Mouse (Mus musculus): ENCODE measurements around the gene Vat1.
"Not testable (repeated sequence)": the region's sequence is repeated elsewhere in the genome, so short reads cannot be mapped to it uniquely, and the experiment has no call there.

The Vat1 gene

GRCm38 (mm10) chr11:101465101-101465868, 745 bp downstream of the Vat1 start:
- DNase-seq: peak; percentile 74

GRCm38 (mm10) chr11:101464211-101465100, 1.6 kb downstream of the Vat1 start, which contains the start of gene Rnd2:
Rnd2 (plus strand) TSS chr11:101464999.
- DNase-seq: peak; percentile 59

- DNase-seq: no peak
Measured at GRCm38 (mm10) chr11:101462583-101463440, 3.2 kb downstream of the Vat1 start.

GRCm38 (mm10) chr11:101462141-101462540, 3.9 kb downstream of the Vat1 start:
- DNase-seq: no peak

GRCm38 (mm10) chr11:101460321-101460720, 5.7 kb downstream of the Vat1 start:
- no peak for DNase-seq

- DNase-seq: no peak
Measured at GRCm38 (mm10) chr11:101459716-101460115, 6.3 kb downstream of the Vat1 start.

- DNase-seq: no peak
Measured at GRCm38 (mm10) chr11:101458217-101458616, 7.8 kb downstream of the Vat1 start.

GRCm38 (mm10) chr11:101457631-101458030, 8.4 kb downstream of the Vat1 start:
- no peak for DNase-seq

- DNase-seq: no peak
Measured at GRCm38 (mm10) chr11:101455627-101456026, 10.4 kb downstream of the Vat1 start.

- DNase-seq: no peak
Measured at GRCm38 (mm10) chr11:101454702-101455101, 11.3 kb downstream of the Vat1 start.

GRCm38 (mm10) chr11:101452093-101452774, 13.8 kb downstream of the Vat1 start:
- no peak for DNase-seq

GRCm38 (mm10) chr11:101451536-101451935, 14.5 kb downstream of the Vat1 start:
- no peak for DNase-seq

GRCm38 (mm10) chr11:101450394-101450793, 15.6 kb downstream of the Vat1 start:
- no peak for DNase-seq

GRCm38 (mm10) chr11:101449596-101449995, 16.4 kb downstream of the Vat1 start:
- not testable (repeated sequence) for DNase-seq

GRCm38 (mm10) chr11:101448899-101449298, 17.1 kb downstream of the Vat1 start:
- DNase-seq: no peak

- DNase-seq: peak; percentile 84
Measured at GRCm38 (mm10) chr11:101448274-101448746, 17.7 kb downstream of the Vat1 start, which contains the start of gene Ifi35. Ifi35 (plus strand) TSS chr11:101448407.

- no peak for DNase-seq
Measured at GRCm38 (mm10) chr11:101447786-101448185, 18.2 kb downstream of the Vat1 start.

- DNase-seq: not testable (repeated sequence)
Measured at GRCm38 (mm10) chr11:101446860-101447259, 19.2 kb downstream of the Vat1 start.

- DNase-seq: no peak
Measured at GRCm38 (mm10) chr11:101446319-101446718, 19.7 kb downstream of the Vat1 start.

GRCm38 (mm10) chr11:101442760-101443159, 23.3 kb downstream of the Vat1 start:
- DNase-seq: no peak

- DNase-seq: peak; percentile 95
Measured at GRCm38 (mm10) chr11:101442127-101442693, 23.8 kb downstream of the Vat1 start, which contains the start of gene Rpl27. Rpl27 (plus strand) TSS chr11:101442298.
